Mouse (Mus musculus): ENCODE measurements around the gene Gm49510. TPM values are rescaled to one million over a fixed set of nuclear protein-coding genes. Genes with fewer than 3 reads are reported as not detected.
A peak's percentile ranks its signal among the peaks of the same experiment; 100 is the strongest.

Gene Gm49510
- polyA plus RNA-seq, 1 experiment from 2014 or later = 0.16 TPM

GRCm38 (mm10) chr15:78919914-78920313, 20.4 kb downstream of the Gm49510 start:
- H3K9ac ChIP-seq = no peak overlapping the region
- 80% methylated on average over 12 of the region's 12 CpGs for WGBS
- peaks cover 20% of the 10 kb centered on the region for H3K4me1 ChIP-seq (replicated peaks; ENCODE audit: control insufficient read depth, insufficient read depth, low read length)
- H3K9me3 ChIP-seq (ENCODE audit: control insufficient read depth, low read length) = no peaks in the 10 kb centered on the region
- H3K27me3 ChIP-seq (ENCODE audit: control insufficient read depth, insufficient read depth, low read length) = no peaks in the 10 kb centered on the region
- no peak overlapping the region for H3K4me3 ChIP-seq (replicated peaks; ENCODE audit: low read length)
- H3K4me2 ChIP-seq (replicated peaks) = no peak overlapping the region
- DNase-seq (ENCODE audit: low spot score) = no peak
- no peak for ATAC-seq (ENCODE audit: low FRiP score)
- H3K27ac ChIP-seq = no peak overlapping the region
- peaks cover 14% of the 10 kb centered on the region for H3K36me3 ChIP-seq (replicated peaks; ENCODE audit: control insufficient read depth, insufficient read depth)

GRCm38 (mm10) chr15:78922700-78923099, 23.2 kb downstream of the Gm49510 start:
- H3K4me2 ChIP-seq (replicated peaks) = no peak overlapping the region
- no peak for ATAC-seq (ENCODE audit: low FRiP score)
- H3K9me3 ChIP-seq (ENCODE audit: control insufficient read depth, low read length) = no peaks in the 10 kb centered on the region
- peaks cover 11% of the 10 kb centered on the region for H3K27me3 ChIP-seq (ENCODE audit: control insufficient read depth, insufficient read depth, low read length)
- 88% methylated on average over 7 of the region's 7 CpGs for WGBS
- H3K9ac ChIP-seq = no peak overlapping the region
- no peak for DNase-seq (ENCODE audit: low spot score)
- H3K4me1 ChIP-seq (replicated peaks; ENCODE audit: control insufficient read depth, insufficient read depth, low read length) = peaks cover 12% of the 10 kb centered on the region
- no peak overlapping the region for H3K4me3 ChIP-seq (replicated peaks; ENCODE audit: low read length)
- H3K36me3 ChIP-seq (replicated peaks; ENCODE audit: control insufficient read depth, insufficient read depth) = peaks cover 14% of the 10 kb centered on the region
- no peak overlapping the region for H3K27ac ChIP-seq

- Histone ChIP-seq H3K4me2 (replicated peaks) (no peak overlapping the region), H3K9me3 (ENCODE audit: control insufficient read depth, low read length) (no peaks in the 10 kb centered on the region), H3K9ac (no peak overlapping the region), H3K27me3 (ENCODE audit: control insufficient read depth, insufficient read depth, low read length) (peaks cover 15% of the 10 kb centered on the region), H3K4me1 (replicated peaks; ENCODE audit: control insufficient read depth, insufficient read depth, low read length) (peaks cover 17% of the 10 kb centered on the region), H3K27ac (no peak overlapping the region), H3K36me3 (replicated peaks; ENCODE audit: control insufficient read depth, insufficient read depth) (peaks cover 8% of the 10 kb centered on the region; the same call in 1 of the 2 replicates), H3K4me3 (replicated peaks; ENCODE audit: low read length) (no peak overlapping the region)
- no peak for DNase-seq (ENCODE audit: low spot score)
- WGBS = 80% methylated on average over 6 of the region's 6 CpGs
- ATAC-seq (ENCODE audit: low FRiP score) = no peak
These were observed 24.1 kb downstream of the Gm49510 start for GRCm38 (mm10) chr15:78923585-78923984.

- 35% methylated on average over 8 of the region's 8 CpGs for WGBS
- DNase-seq (ENCODE audit: low spot score) = no peak
- no peak overlapping the region for H3K9ac ChIP-seq
These were observed 25.7 kb downstream of the Gm49510 start for GRCm38 (mm10) chr15:78925129-78925528.

GRCm38 (mm10) chr15:78926021-78926919, 26.8 kb downstream of the Gm49510 start, which contains the start of gene Lgals1:
Gene Lgals1 (plus strand): TSS chr15:78926725.
- H3K4me3 ChIP-seq (replicated peaks; ENCODE audit: low read length) = peak within 1 kb of the TSS; percentile 29
- WGBS = 6% methylated on average over 20 of the region's 20 CpGs
- H3K9me3 ChIP-seq (ENCODE audit: control insufficient read depth, low read length) = no peaks in the 10 kb centered on the region
- peak; percentile 63 for DNase-seq (ENCODE audit: low spot score)
- H3K4me2 ChIP-seq (replicated peaks) = peak within 1 kb of the TSS; percentile 59
- H3K4me1 ChIP-seq (replicated peaks; ENCODE audit: control insufficient read depth, insufficient read depth, low read length) = peaks cover 17% of the 10 kb centered on the region
- peak within 1 kb of the TSS; percentile 38; the same call in 1 of the 2 replicates for H3K27ac ChIP-seq
- peak within 1 kb of the TSS; percentile 38; the same call in 1 of the 2 replicates for H3K9ac ChIP-seq
- peaks cover 15% of the 10 kb centered on the region for H3K27me3 ChIP-seq (ENCODE audit: control insufficient read depth, insufficient read depth, low read length)
- 0 out of 2 replicates have a peak, but pooled peaks have one; percentile 18 for ATAC-seq (ENCODE audit: low FRiP score)
- no peaks in the 10 kb centered on the region for H3K36me3 ChIP-seq (replicated peaks; ENCODE audit: control insufficient read depth, insufficient read depth)

More at GRCm38 (mm10) chr15:78925129-78925528, 25.7 kb downstream of the Gm49510 start:
- Histone ChIP-seq H3K4me3 (replicated peaks; ENCODE audit: low read length) (no peak overlapping the region), H3K4me1 (replicated peaks; ENCODE audit: control insufficient read depth, insufficient read depth, low read length) (peaks cover 17% of the 10 kb centered on the region), H3K27ac (no peak overlapping the region), H3K27me3 (ENCODE audit: control insufficient read depth, insufficient read depth, low read length) (peaks cover 15% of the 10 kb centered on the region), H3K9me3 (ENCODE audit: control insufficient read depth, low read length) (no peaks in the 10 kb centered on the region), H3K36me3 (replicated peaks; ENCODE audit: control insufficient read depth, insufficient read depth) (no peaks in the 10 kb centered on the region), H3K4me2 (replicated peaks) (no peak overlapping the region)
- no peak for ATAC-seq (ENCODE audit: low FRiP score)

- Histone ChIP-seq H3K9ac (peak overlapping the region; percentile 32; the same call in 1 of the 2 replicates), H3K36me3 (replicated peaks; ENCODE audit: control insufficient read depth, insufficient read depth) (no peaks in the 10 kb centered on the region), H3K9me3 (ENCODE audit: control insufficient read depth, low read length) (no peaks in the 10 kb centered on the region), H3K27me3 (ENCODE audit: control insufficient read depth, insufficient read depth, low read length) (peaks cover 15% of the 10 kb centered on the region), H3K27ac (0 out of 2 replicates have a peak overlapping the region, but pooled peaks have one; percentile 38), H3K4me3 (replicated peaks; ENCODE audit: low read length) (peak overlapping the region; percentile 29), H3K4me1 (replicated peaks; ENCODE audit: control insufficient read depth, insufficient read depth, low read length) (peaks cover 17% of the 10 kb centered on the region), H3K4me2 (replicated peaks) (peak overlapping the region; percentile 59)
- ATAC-seq (ENCODE audit: low FRiP score) (no peak), DNase-seq (ENCODE audit: low spot score) (no peak)
- 25% methylated on average over 15 of the region's 15 CpGs for WGBS
These were observed 27.7 kb downstream of the Gm49510 start for GRCm38 (mm10) chr15:78927021-78927787.

GRCm38 (mm10) chr15:78927788-78928457, 28.5 kb downstream of the Gm49510 start:
- under 1% methylated on average over 27 of the region's 35 CpGs for WGBS
- H3K9me3 ChIP-seq (ENCODE audit: control insufficient read depth, low read length) = no peaks in the 10 kb centered on the region
- peaks cover 15% of the 10 kb centered on the region for H3K27me3 ChIP-seq (ENCODE audit: control insufficient read depth, insufficient read depth, low read length)
- peaks cover 17% of the 10 kb centered on the region for H3K4me1 ChIP-seq (replicated peaks; ENCODE audit: control insufficient read depth, insufficient read depth, low read length)
- peak overlapping the region; percentile 32; the same call in 1 of the 2 replicates for H3K9ac ChIP-seq
- no peaks in the 10 kb centered on the region for H3K36me3 ChIP-seq (replicated peaks; ENCODE audit: control insufficient read depth, insufficient read depth)
- H3K4me2 ChIP-seq (replicated peaks) = peak overlapping the region; percentile 59
- peak overlapping the region; percentile 29 for H3K4me3 ChIP-seq (replicated peaks; ENCODE audit: low read length)
- H3K27ac ChIP-seq = 0 out of 2 replicates have a peak overlapping the region, but pooled peaks have one; percentile 38
- no peak for DNase-seq (ENCODE audit: low spot score)
- ATAC-seq (ENCODE audit: low FRiP score) = no peak; the same call in 1 of the 2 replicates

- Histone ChIP-seq H3K4me3 (replicated peaks; ENCODE audit: low read length) (no peak overlapping the region), H3K9ac (no peak overlapping the region), H3K4me1 (replicated peaks; ENCODE audit: control insufficient read depth, insufficient read depth, low read length) (peaks cover 17% of the 10 kb centered on the region), H3K27me3 (ENCODE audit: control insufficient read depth, insufficient read depth, low read length) (peaks cover 15% of the 10 kb centered on the region), H3K27ac (no peak overlapping the region), H3K36me3 (replicated peaks; ENCODE audit: control insufficient read depth, insufficient read depth) (no peaks in the 10 kb centered on the region), H3K4me2 (replicated peaks) (peak overlapping the region; percentile 59), H3K9me3 (ENCODE audit: control insufficient read depth, low read length) (no peaks in the 10 kb centered on the region)
- DNase-seq (ENCODE audit: low spot score) = no peak
- no peak for ATAC-seq (ENCODE audit: low FRiP score)
- WGBS = 51% methylated on average over 7 of the region's 8 CpGs
These were observed 29.1 kb downstream of the Gm49510 start for GRCm38 (mm10) chr15:78928539-78928938.
